Mouse (Mus musculus) spleen, adult 2 months (tissue): ENCODE results near the gene Fas. TPM values are rescaled to one million over a fixed set of nuclear protein-coding genes. Genes with fewer than 3 reads are reported as not detected.

Experiments used
- DNase-seq, 2 experiments: peaks; one replicate each; pipeline versions ENCODE4 v3.0.0 to v3.0.0-alpha.2; 2012 to 2021; ENCODE audit warnings: low spot score in 2 of 2, low read depth in 1 of 2
- H3K27ac ChIP-seq: fragments of 200-500 bp; 2 replicates; pipeline ENCODE4 v1.5.1; 2012; ENCODE audit warnings: low read length, inconsistent platforms; ENCODE audit not compliant: insufficient read depth
- H3K27me3 ChIP-seq: fragments of 200-500 bp; 2 replicates; pipeline ENCODE4 v1.6.1; 2012; ENCODE audit warnings: mild to moderate bottlenecking, moderate library complexity, low read length, inconsistent platforms; ENCODE audit not compliant: control insufficient read depth, insufficient read depth
- H3K36me3 ChIP-seq: fragments of 200-500 bp; 2 replicates; pipeline ENCODE4 v1.6.1; 2012; ENCODE audit warnings: mild to moderate bottlenecking, low read length, inconsistent platforms; ENCODE audit not compliant: control insufficient read depth, insufficient read depth
- H3K4me1 ChIP-seq: fragments of 200-500 bp; 2 replicates; pipeline ENCODE4 v1.6.1; 2011; ENCODE audit warnings: inconsistent platforms; ENCODE audit not compliant: control insufficient read depth, insufficient read depth, insufficient read length
- H3K4me3 ChIP-seq: fragments of 200-500 bp; 2 replicates; pipeline ENCODE4 v1.5.1; 2011; ENCODE audit warnings: mild to moderate bottlenecking, inconsistent platforms; ENCODE audit not compliant: insufficient read depth, insufficient read length; ENCODE audit errors: extremely low read depth
- CTCF ChIP-seq: fragments of 200-500 bp; IDR thresholded peaks from 2 replicates; pipeline ENCODE4 v1.5.1; 2011; ENCODE audit warnings: mild to moderate bottlenecking, inconsistent platforms; ENCODE audit not compliant: insufficient read depth, insufficient read length, insufficient replicate concordance; ENCODE audit errors: extremely low read depth
- POLR2A ChIP-seq: fragments of 200-500 bp; IDR thresholded peaks from 2 replicates; pipeline ENCODE4 v1.6.1; 2011; ENCODE audit warnings: low read depth, low read length, inconsistent platforms
- WGBS: fragments of 180-500 bp; shearing (Covaris S2); methylation state at CpG from one replicate; pipeline ENCODE4 v1.1.7; 2018; 5-methylcytosine and 5-hydroxymethylcytosine counted together
- polyA plus RNA-seq: library from polyadenylated mRNA; depleted of rRNA; stranded (reverse); fragments of >200 nt; gene quantifications from 2 replicates; pipeline ENCODE4 v1.2.3, GENCODE M21; 2012

The Fas gene
- polyA plus RNA-seq, 1 experiment, result 1.1 TPM

DNA sequence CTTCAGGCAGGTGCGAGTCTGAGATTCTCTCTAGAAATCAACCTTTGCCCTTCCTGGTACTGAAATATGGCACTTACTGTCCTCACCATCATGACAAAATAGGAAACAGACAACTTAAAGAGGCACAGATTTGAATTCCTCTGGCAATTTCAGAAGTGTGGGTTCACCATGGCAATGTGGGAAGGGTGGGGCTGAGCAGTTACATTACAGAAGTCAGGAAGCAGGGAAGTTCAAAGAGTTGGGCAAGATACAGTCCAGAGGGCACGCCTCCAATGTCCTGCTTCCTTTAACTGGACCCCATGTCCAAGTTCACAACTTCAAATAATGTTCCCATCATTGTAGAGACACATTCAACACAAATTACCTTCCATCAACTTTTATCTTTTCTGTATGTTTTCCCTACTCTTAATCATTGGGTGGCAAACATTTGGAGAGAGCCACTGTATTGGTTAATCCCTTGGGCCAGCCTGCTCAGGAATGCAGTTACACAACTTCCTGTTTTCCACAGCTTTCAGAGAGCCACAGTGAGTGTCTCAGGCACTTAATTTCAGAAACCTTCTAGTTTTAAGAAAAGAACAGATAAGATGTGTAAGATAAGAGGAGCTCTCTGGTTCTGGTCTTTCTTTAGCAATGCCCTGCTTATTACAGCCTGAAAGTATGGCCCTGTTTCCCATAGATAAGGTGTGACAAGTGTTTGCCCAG lies 28.0 kb upstream of the Fas start:
- no peak for TF ChIP-seq POLR2A
- no peak for TF ChIP-seq CTCF
- H3K4me1 ChIP-seq, result no peaks in the 10 kb centered on the region
- no peaks in the 10 kb centered on the region for H3K36me3 ChIP-seq
- no peak overlapping the region for H3K27ac ChIP-seq
- no peak overlapping the region for H3K4me3 ChIP-seq
- H3K27me3 ChIP-seq, result no peaks in the 10 kb centered on the region
- WGBS, result 85% methylated on average over 2 of the region's 2 CpGs
- DNase-seq, result no peak

DNA sequence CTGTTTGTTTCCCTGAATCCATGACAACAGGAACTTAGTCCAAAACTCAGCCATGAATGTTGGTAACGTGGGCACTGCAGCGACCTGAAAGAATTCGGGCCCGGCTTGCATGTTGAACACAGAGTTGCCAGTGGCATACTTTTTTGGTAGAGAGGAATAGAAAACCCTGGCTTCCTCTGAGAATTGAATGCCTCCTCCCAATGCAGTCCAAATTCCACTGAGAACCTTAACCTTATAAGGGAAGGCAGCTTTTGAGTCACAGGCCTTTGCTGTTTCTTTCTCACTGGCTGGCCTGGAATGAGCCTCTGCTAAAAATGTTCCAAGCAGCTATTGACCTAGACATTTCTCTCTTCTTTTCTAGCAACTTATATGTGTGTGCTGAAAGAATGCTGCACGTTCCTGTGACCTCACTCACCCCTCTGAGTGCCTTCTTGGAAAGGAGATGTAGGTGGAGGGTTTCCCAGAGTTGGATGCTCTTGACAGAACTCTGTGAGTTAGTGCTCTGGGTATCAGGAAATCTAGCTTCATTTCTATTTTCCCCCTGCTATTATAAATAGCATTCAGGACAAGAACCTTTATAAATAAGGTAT lies 24.8 kb upstream of the Fas start:
- Histone ChIP-seq H3K27me3 (no peaks in the 10 kb centered on the region), H3K4me1 (no peaks in the 10 kb centered on the region), H3K4me3 (no peak overlapping the region), H3K27ac (no peak overlapping the region), H3K36me3 (no peaks in the 10 kb centered on the region)
- WGBS, result 75% methylated on average over 5 of the region's 5 CpGs
- no peak for TF ChIP-seq POLR2A
- TF ChIP-seq CTCF, result no peak
- no peak for DNase-seq

GRCm38 (mm10) chr19:34268991-34269390 lies 21.5 kb upstream of the Fas start:
- H3K27ac ChIP-seq, result no peak overlapping the region
- DNase-seq, result no peak
- no peaks in the 10 kb centered on the region for H3K4me1 ChIP-seq
- H3K27me3 ChIP-seq, result no peaks in the 10 kb centered on the region
- H3K4me3 ChIP-seq, result no peak overlapping the region
- TF ChIP-seq POLR2A (no peak), CTCF (no peak)
- H3K36me3 ChIP-seq, result no peaks in the 10 kb centered on the region
- 65% methylated on average over 1 of the region's 1 CpGs for WGBS

- no peaks in the 10 kb centered on the region for H3K36me3 ChIP-seq
- TF ChIP-seq CTCF (no peak), POLR2A (no peak)
- no peaks in the 10 kb centered on the region for H3K27me3 ChIP-seq
- H3K4me1 ChIP-seq, result no peaks in the 10 kb centered on the region
- H3K27ac ChIP-seq, result no peak overlapping the region
- WGBS, result 79% methylated on average over 11 of the region's 11 CpGs
- no peak for DNase-seq
- H3K4me3 ChIP-seq, result no peak overlapping the region
Measured at GRCm38 (mm10) chr19:34270106-34270726, 20.2 kb upstream of the Fas start.

DNA sequence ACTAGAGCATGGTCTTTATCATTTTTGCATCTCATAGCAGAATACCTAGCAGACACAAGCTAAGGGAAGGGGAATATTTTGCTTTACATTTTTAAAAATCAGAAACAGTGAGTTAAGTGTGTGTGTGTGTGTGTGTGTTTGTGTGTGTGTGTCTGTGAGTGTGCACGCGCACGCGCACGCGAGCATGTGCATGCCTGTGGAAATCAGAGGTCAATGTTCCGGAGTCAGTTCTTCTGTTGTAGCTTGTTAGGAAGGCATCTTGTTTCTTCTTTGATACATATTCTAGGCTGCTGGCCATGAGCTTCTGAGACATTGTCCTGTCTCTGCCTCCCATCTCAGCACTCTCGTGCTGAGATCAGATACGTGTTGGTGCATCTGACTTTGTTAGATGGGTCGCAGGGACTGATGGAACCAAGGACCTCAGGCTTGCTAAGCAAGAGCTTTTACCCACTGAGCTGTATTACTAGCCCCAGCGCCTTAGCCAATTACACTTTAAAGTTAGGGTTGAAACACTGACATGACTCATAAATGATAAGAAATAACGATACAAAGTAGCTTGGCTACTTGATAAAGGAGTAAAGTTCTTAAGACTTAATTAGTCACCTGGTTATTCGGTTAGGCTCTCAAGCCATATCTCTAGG lies 19.5 kb upstream of the Fas start:
- Histone ChIP-seq H3K4me1 (no peaks in the 10 kb centered on the region), H3K4me3 (no peak overlapping the region), H3K36me3 (no peaks in the 10 kb centered on the region), H3K27me3 (no peaks in the 10 kb centered on the region), H3K27ac (no peak overlapping the region)
- TF ChIP-seq POLR2A (no peak), CTCF (no peak)
- DNase-seq, result no peak
- 95% methylated on average over 13 of the region's 13 CpGs for WGBS

GRCm38 (mm10) chr19:34273073-34273472 lies 17.4 kb upstream of the Fas start:
- Histone ChIP-seq H3K27me3 (no peaks in the 10 kb centered on the region), H3K36me3 (no peaks in the 10 kb centered on the region), H3K4me1 (no peaks in the 10 kb centered on the region), H3K27ac (no peak overlapping the region), H3K4me3 (no peak overlapping the region)
- no peak for DNase-seq
- TF ChIP-seq CTCF, result no peak
- TF ChIP-seq POLR2A, result no peak
- WGBS, result 95% methylated on average over 1 of the region's 1 CpGs

GRCm38 (mm10) chr19:34278078-34278477 lies 12.4 kb upstream of the Fas start:
- Histone ChIP-seq H3K27me3 (no peaks in the 10 kb centered on the region), H3K4me3 (no peak overlapping the region), H3K4me1 (no peaks in the 10 kb centered on the region), H3K36me3 (no peaks in the 10 kb centered on the region), H3K27ac (no peak overlapping the region)
- DNase-seq, result no peak
- WGBS, result 91% methylated on average over 3 of the region's 3 CpGs
- TF ChIP-seq CTCF (no peak), POLR2A (no peak)
